Mouse (Mus musculus) spleen, embryonic (tissue): Measurements from ENCODE around the gene Ccnc.

Experiments
- CTCF ChIA-PET: fragments of 350-600 bp; sonication (Branson Sonifier 250); formaldehyde crosslinking; loops from one replicate; lab custom pipeline; 2022; lab: Charles Lee

The Ccnc gene

DNA sequence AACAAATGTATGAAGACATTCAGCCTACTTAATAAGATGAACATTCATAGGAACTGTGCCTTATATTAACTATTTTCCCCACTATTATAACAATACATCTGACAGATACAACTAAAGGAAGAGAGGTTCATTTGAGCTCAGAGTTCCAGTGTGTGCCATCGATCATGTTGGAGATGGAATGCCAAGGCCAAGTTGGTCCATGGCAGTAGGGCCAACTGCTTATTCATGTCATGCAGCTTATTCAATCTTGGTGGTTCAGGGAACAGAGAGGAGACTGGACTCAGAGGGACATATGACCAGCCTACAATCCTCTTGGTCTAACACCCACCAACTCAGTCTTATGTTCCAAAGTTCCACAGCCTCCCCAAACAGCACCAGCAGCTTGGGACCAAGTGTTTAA is 73.5 kb downstream of the Ccnc start:
- CTCF ChIA-PET: no interaction called here

DNA sequence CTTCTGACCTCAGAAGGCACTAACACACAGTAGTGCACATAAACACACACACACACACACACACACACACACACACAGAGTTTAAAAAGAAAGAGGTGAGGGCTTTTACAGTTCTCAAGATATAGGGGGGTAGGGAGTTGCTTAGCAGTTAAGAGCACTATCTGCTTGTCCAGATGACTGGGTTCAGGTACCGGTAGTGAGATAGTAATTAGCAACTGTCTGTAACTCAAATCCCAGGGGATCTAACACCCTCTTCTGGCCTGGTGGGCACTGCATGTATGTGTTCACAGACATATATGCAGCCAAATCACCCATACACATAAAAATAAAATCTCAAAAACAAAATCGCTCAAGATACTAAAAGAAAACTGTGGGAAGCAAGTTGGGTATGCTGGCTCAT is 74.1 kb downstream of the Ccnc start:
- CTCF ChIA-PET: no interaction called here

DNA sequence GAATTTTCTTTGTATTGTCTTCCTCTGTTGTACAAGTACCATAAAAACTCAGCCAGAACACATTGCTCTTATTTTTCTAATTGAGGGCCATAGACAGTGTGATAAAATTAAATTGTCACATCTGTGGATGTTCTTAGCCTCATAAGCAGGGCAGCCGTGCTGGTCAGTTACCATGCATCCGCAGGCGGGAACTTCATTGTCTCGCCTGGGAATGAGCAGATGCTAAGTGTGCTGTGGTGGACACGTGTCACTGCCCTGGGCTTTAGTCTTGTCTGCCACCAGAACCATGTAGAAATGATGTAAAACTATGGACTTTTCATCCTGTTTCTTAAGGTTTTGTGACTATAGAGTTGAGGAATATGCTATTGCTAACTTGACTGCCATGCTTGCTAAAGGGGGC is 79.7 kb downstream of the Ccnc start:
- CTCF ChIA-PET: no interaction called here
